Mouse (Mus musculus): ENCODE results near the gene Vwc2l. TPM values are rescaled to one million over a fixed set of nuclear protein-coding genes. Genes with fewer than 3 reads are reported as not detected.

The Vwc2l gene
- polyA plus RNA-seq, 1 experiment from 2014 or later = 0.15 TPM

- 81% methylated on average over 3 of the region's 3 CpGs for WGBS
- Histone ChIP-seq H3K36me3 (ENCODE audit: control insufficient read depth, insufficient read depth, low read length) (no peaks in the 10 kb centered on the region), H3K4me3 (ENCODE audit: low read depth, low read length) (no peak overlapping the region), H3K9ac (ENCODE audit: low read length) (no peak overlapping the region), H3K4me1 (replicated peaks; ENCODE audit: control insufficient read depth, insufficient read depth, low read length) (no peaks in the 10 kb centered on the region), H3K27ac (ENCODE audit: low read depth, low read length) (no peak overlapping the region), H3K4me2 (ENCODE audit: low read depth, low read length, severe bottlenecking) (no peak overlapping the region), H3K9me3 (ENCODE audit: control insufficient read depth, low read length) (no peaks in the 10 kb centered on the region), H3K27me3 (ENCODE audit: control insufficient read depth, insufficient read depth, low read length) (no peaks in the 10 kb centered on the region)
- DNase-seq (ENCODE audit: low spot score) (no peak), ATAC-seq (replicated peaks; ENCODE audit: low FRiP score) (no peak)
Observed at GRCm38 (mm10) chr1:70803401-70803800, 77.9 kb downstream of the Vwc2l start.

- Histone ChIP-seq H3K27ac (ENCODE audit: low read depth, low read length) (no peak overlapping the region), H3K4me1 (replicated peaks; ENCODE audit: control insufficient read depth, insufficient read depth, low read length) (no peaks in the 10 kb centered on the region), H3K9me3 (ENCODE audit: control insufficient read depth, low read length) (no peaks in the 10 kb centered on the region), H3K4me3 (ENCODE audit: low read depth, low read length) (no peak overlapping the region), H3K36me3 (ENCODE audit: control insufficient read depth, insufficient read depth, low read length) (no peaks in the 10 kb centered on the region), H3K9ac (ENCODE audit: low read length) (no peak overlapping the region), H3K27me3 (ENCODE audit: control insufficient read depth, insufficient read depth, low read length) (no peaks in the 10 kb centered on the region), H3K4me2 (ENCODE audit: low read depth, low read length, severe bottlenecking) (no peak overlapping the region)
- 63% methylated on average over 2 of the region's 2 CpGs for WGBS
- ATAC-seq (replicated peaks; ENCODE audit: low FRiP score) = no peak
- no peak for DNase-seq (ENCODE audit: low spot score)
Observed at GRCm38 (mm10) chr1:70823111-70823510, 97.6 kb downstream of the Vwc2l start.

GRCm38 (mm10) chr1:70833262-70833661 lies 107.7 kb downstream of the Vwc2l start:
- Histone ChIP-seq H3K4me3 (ENCODE audit: low read depth, low read length) (no peak overlapping the region), H3K9me3 (ENCODE audit: control insufficient read depth, low read length) (no peaks in the 10 kb centered on the region), H3K36me3 (ENCODE audit: control insufficient read depth, insufficient read depth, low read length) (no peaks in the 10 kb centered on the region), H3K27me3 (ENCODE audit: control insufficient read depth, insufficient read depth, low read length) (no peaks in the 10 kb centered on the region), H3K9ac (ENCODE audit: low read length) (no peak overlapping the region), H3K4me1 (replicated peaks; ENCODE audit: control insufficient read depth, insufficient read depth, low read length) (no peaks in the 10 kb centered on the region), H3K4me2 (ENCODE audit: low read depth, low read length, severe bottlenecking) (no peak overlapping the region), H3K27ac (ENCODE audit: low read depth, low read length) (no peak overlapping the region)
- ATAC-seq (replicated peaks; ENCODE audit: low FRiP score) (no peak), DNase-seq (ENCODE audit: low spot score) (no peak)
- WGBS = 84% methylated on average over 3 of the region's 3 CpGs

GRCm38 (mm10) chr1:70842222-70842621 lies 116.7 kb downstream of the Vwc2l start:
- no peak for ATAC-seq (replicated peaks; ENCODE audit: low FRiP score)

GRCm38 (mm10) chr1:70845276-70845675 lies 119.8 kb downstream of the Vwc2l start:
- DNase-seq (ENCODE audit: low spot score) = no peak
- H3K4me2 ChIP-seq (ENCODE audit: low read depth, low read length, severe bottlenecking) = no peak overlapping the region

More at GRCm38 (mm10) chr1:70842222-70842621, 116.7 kb downstream of the Vwc2l start:
- Histone ChIP-seq H3K4me1 (replicated peaks; ENCODE audit: control insufficient read depth, insufficient read depth, low read length) (no peaks in the 10 kb centered on the region), H3K4me3 (ENCODE audit: low read depth, low read length) (no peak overlapping the region), H3K36me3 (ENCODE audit: control insufficient read depth, insufficient read depth, low read length) (no peaks in the 10 kb centered on the region), H3K27ac (ENCODE audit: low read depth, low read length) (no peak overlapping the region), H3K27me3 (ENCODE audit: control insufficient read depth, insufficient read depth, low read length) (no peaks in the 10 kb centered on the region), H3K4me2 (ENCODE audit: low read depth, low read length, severe bottlenecking) (no peak overlapping the region), H3K9me3 (ENCODE audit: control insufficient read depth, low read length) (no peaks in the 10 kb centered on the region), H3K9ac (ENCODE audit: low read length) (no peak overlapping the region)
- no peak for DNase-seq (ENCODE audit: low spot score)
- 87% methylated on average over 7 of the region's 7 CpGs for WGBS

DNA sequence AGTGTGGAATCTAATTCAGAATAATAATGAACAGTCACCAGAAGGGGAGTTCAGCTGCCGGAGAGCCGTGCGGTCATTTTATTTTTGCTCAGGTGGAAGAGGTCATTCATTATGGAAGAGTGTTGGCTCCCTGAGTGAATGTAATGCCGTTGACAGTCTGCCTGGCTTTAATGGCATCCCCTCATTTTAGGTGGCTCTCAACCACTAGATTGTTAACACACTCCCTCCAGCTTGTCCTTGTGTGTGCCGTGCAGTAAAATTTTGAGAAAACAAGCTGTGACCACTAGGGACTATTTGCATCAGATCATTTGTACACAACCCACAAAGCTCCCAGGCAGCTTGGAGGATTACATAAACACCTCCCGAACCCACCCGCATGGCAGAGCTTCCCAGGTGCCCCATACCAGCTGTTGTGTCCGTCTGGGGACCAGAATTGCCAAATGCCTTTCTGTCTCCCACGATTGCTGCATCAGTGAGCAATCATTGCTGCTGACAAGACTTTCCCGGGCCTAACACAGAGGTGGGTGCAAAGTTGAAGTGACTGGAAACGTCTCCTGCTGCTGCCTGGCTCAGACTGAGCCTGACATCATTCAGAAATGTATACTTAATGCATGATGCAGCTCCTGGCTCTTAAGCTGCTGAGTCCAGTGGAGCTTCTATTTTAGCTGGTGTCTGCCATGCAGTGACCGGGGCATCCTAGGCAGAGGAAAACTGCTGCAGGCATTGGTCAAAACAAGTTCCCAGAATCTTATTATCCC lies 126.3 kb downstream of the Vwc2l start:
- H3K36me3 ChIP-seq (ENCODE audit: control insufficient read depth, insufficient read depth, low read length) = no peaks in the 10 kb centered on the region
- WGBS = 79% methylated on average over 12 of the region's 12 CpGs
- H3K9me3 ChIP-seq (ENCODE audit: control insufficient read depth, low read length) = no peaks in the 10 kb centered on the region
- ATAC-seq (replicated peaks; ENCODE audit: low FRiP score) = no peak
- H3K9ac ChIP-seq (ENCODE audit: low read length) = no peak overlapping the region
- no peaks in the 10 kb centered on the region for H3K4me1 ChIP-seq (replicated peaks; ENCODE audit: control insufficient read depth, insufficient read depth, low read length)
- no peak overlapping the region for H3K4me2 ChIP-seq (ENCODE audit: low read depth, low read length, severe bottlenecking)
- DNase-seq (ENCODE audit: low spot score) = no peak
- H3K27ac ChIP-seq (ENCODE audit: low read depth, low read length) = no peak overlapping the region
- no peak overlapping the region for H3K4me3 ChIP-seq (ENCODE audit: low read depth, low read length)
- no peaks in the 10 kb centered on the region for H3K27me3 ChIP-seq (ENCODE audit: control insufficient read depth, insufficient read depth, low read length)

More at GRCm38 (mm10) chr1:70845276-70845675, 119.8 kb downstream of the Vwc2l start:
- no peak overlapping the region for H3K9ac ChIP-seq (ENCODE audit: low read length)
- H3K27me3 ChIP-seq (ENCODE audit: control insufficient read depth, insufficient read depth, low read length) = no peaks in the 10 kb centered on the region
- H3K4me3 ChIP-seq (ENCODE audit: low read depth, low read length) = no peak overlapping the region
- no peak overlapping the region for H3K27ac ChIP-seq (ENCODE audit: low read depth, low read length)
- H3K36me3 ChIP-seq (ENCODE audit: control insufficient read depth, insufficient read depth, low read length) = no peaks in the 10 kb centered on the region
- ATAC-seq (replicated peaks; ENCODE audit: low FRiP score) = no peak
- no peaks in the 10 kb centered on the region for H3K4me1 ChIP-seq (replicated peaks; ENCODE audit: control insufficient read depth, insufficient read depth, low read length)
- H3K9me3 ChIP-seq (ENCODE audit: control insufficient read depth, low read length) = no peaks in the 10 kb centered on the region

GRCm38 (mm10) chr1:70853446-70853845 lies 127.9 kb downstream of the Vwc2l start:
- no peak overlapping the region for H3K27ac ChIP-seq (ENCODE audit: low read depth, low read length)
- no peak overlapping the region for H3K4me2 ChIP-seq (ENCODE audit: low read depth, low read length, severe bottlenecking)
- DNase-seq (ENCODE audit: low spot score) (no peak), ATAC-seq (replicated peaks; ENCODE audit: low FRiP score) (no peak)
- WGBS = 81% methylated on average over 11 of the region's 11 CpGs
- no peaks in the 10 kb centered on the region for H3K4me1 ChIP-seq (replicated peaks; ENCODE audit: control insufficient read depth, insufficient read depth, low read length)
- no peaks in the 10 kb centered on the region for H3K9me3 ChIP-seq (ENCODE audit: control insufficient read depth, low read length)
- no peak overlapping the region for H3K9ac ChIP-seq (ENCODE audit: low read length)
- no peak overlapping the region for H3K4me3 ChIP-seq (ENCODE audit: low read depth, low read length)
- H3K36me3 ChIP-seq (ENCODE audit: control insufficient read depth, insufficient read depth, low read length) = no peaks in the 10 kb centered on the region
- H3K27me3 ChIP-seq (ENCODE audit: control insufficient read depth, insufficient read depth, low read length) = no peaks in the 10 kb centered on the region

GRCm38 (mm10) chr1:70855912-70856311 lies 130.4 kb downstream of the Vwc2l start:
- Histone ChIP-seq H3K4me3 (ENCODE audit: low read depth, low read length) (no peak overlapping the region), H3K4me2 (ENCODE audit: low read depth, low read length, severe bottlenecking) (no peak overlapping the region), H3K27ac (ENCODE audit: low read depth, low read length) (no peak overlapping the region), H3K9me3 (ENCODE audit: control insufficient read depth, low read length) (no peaks in the 10 kb centered on the region), H3K27me3 (ENCODE audit: control insufficient read depth, insufficient read depth, low read length) (no peaks in the 10 kb centered on the region), H3K4me1 (replicated peaks; ENCODE audit: control insufficient read depth, insufficient read depth, low read length) (no peaks in the 10 kb centered on the region), H3K36me3 (ENCODE audit: control insufficient read depth, insufficient read depth, low read length) (no peaks in the 10 kb centered on the region), H3K9ac (ENCODE audit: low read length) (no peak overlapping the region)
- no peak for DNase-seq (ENCODE audit: low spot score)
- ATAC-seq (replicated peaks; ENCODE audit: low FRiP score) = no peak
- WGBS = 84% methylated on average over 5 of the region's 5 CpGs

DNA sequence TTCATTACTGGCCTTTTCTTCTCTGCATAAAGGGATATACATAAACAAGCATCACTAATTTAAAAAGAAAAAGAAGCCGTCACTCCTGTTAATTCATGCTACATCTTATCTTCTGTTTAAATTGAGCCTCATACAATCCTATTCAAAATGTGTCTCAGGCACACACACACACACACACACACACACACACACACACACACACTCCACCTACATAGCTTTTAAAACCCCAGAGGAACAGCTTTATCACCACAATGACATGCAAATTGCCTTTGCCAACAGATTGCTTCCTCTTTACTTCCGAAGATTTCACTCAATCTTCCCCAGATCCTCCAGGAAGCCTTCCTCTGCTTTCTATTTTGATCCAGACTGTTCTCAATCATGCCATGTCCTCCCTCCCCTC lies 136.2 kb downstream of the Vwc2l start:
- no peak overlapping the region for H3K27ac ChIP-seq (ENCODE audit: low read depth, low read length)
- 64% methylated on average over 2 of the region's 2 CpGs for WGBS
- H3K36me3 ChIP-seq (ENCODE audit: control insufficient read depth, insufficient read depth, low read length) = no peaks in the 10 kb centered on the region
- no peaks in the 10 kb centered on the region for H3K9me3 ChIP-seq (ENCODE audit: control insufficient read depth, low read length)
- no peak overlapping the region for H3K4me2 ChIP-seq (ENCODE audit: low read depth, low read length, severe bottlenecking)
- no peak overlapping the region for H3K9ac ChIP-seq (ENCODE audit: low read length)
- no peak overlapping the region for H3K4me3 ChIP-seq (ENCODE audit: low read depth, low read length)
- no peaks in the 10 kb centered on the region for H3K4me1 ChIP-seq (replicated peaks; ENCODE audit: control insufficient read depth, insufficient read depth, low read length)
- ATAC-seq (replicated peaks; ENCODE audit: low FRiP score) (no peak), DNase-seq (ENCODE audit: low spot score) (no peak)
- no peaks in the 10 kb centered on the region for H3K27me3 ChIP-seq (ENCODE audit: control insufficient read depth, insufficient read depth, low read length)

Measured in forebrain, embryonic 11.5 days (tissue).